Mouse (Mus musculus) stomach, postnatal 0 days (tissue): ENCODE results near the gene Hsh2d. TPM values are rescaled to one million over a fixed set of nuclear protein-coding genes. Genes with fewer than 3 reads are reported as not detected.

Source experiments
- ATAC-seq: fragments of 200-750 bp; cut with Nextera tagmentation; 2 replicates; pipeline ENCODE4 v1.8.0; 2017; ENCODE audit not compliant: low FRiP score, low TSS enrichment
- DNase-seq: peaks from one replicate; pipeline ENCODE4 v3.0.0-alpha.2; 2016; ENCODE audit warnings: low spot score
- H3K27ac ChIP-seq: fragments of 300-500 bp; sonication (generic); replicated peaks from 2 replicates; pipeline ENCODE4 v1.5.1; 2014; ENCODE audit warnings: mild to moderate bottlenecking, control low read depth
- H3K27me3 ChIP-seq: fragments of 300-500 bp; sonication (generic); 2 replicates; pipeline ENCODE4 v1.6.1; 2014; ENCODE audit warnings: low read length; ENCODE audit not compliant: control insufficient read depth, insufficient read depth
- H3K36me3 ChIP-seq: fragments of 300-500 bp; sonication (generic); 2 replicates; pipeline ENCODE4 v1.6.1; 2014; ENCODE audit warnings: low read length, mixed read lengths; ENCODE audit not compliant: control insufficient read depth, insufficient read depth
- H3K4me1 ChIP-seq: fragments of 300-500 bp; sonication (generic); replicated peaks from 2 replicates; pipeline ENCODE4 v1.6.1; 2014; ENCODE audit warnings: antibody characterized with exemption; ENCODE audit not compliant: control insufficient read depth, insufficient read depth
- H3K4me2 ChIP-seq: fragments of 300-500 bp; sonication (generic); replicated peaks from 2 replicates; pipeline ENCODE4 v1.6.1; 2014; ENCODE audit warnings: low read depth, mild to moderate bottlenecking, control low read depth, moderate library complexity
- H3K4me3 ChIP-seq: fragments of 300-500 bp; sonication (generic); 2 replicates; pipeline ENCODE4 v1.5.1; 2014; ENCODE audit warnings: low read depth, low read length, control low read depth
- H3K9ac ChIP-seq: fragments of 300-500 bp; sonication (generic); 2 replicates; pipeline ENCODE4 v1.6.1; 2014; ENCODE audit warnings: mild to moderate bottlenecking, low read length, control low read depth, mixed read lengths
- H3K9me3 ChIP-seq: fragments of 300-500 bp; sonication (generic); 2 replicates; pipeline ENCODE4 v1.6.1; 2016; ENCODE audit warnings: low read length; ENCODE audit not compliant: control insufficient read depth
- CTCF ChIP-seq: IDR thresholded peaks from 2 replicates; pipeline ENCODE4 v1.5.1; 2016; ENCODE audit warnings: antibody characterized with exemption, low read depth, mild to moderate bottlenecking, moderate library complexity
- EP300 ChIP-seq: optimal IDR thresholded peaks from 2 replicates; pipeline ENCODE3; 2016; ENCODE audit warnings: antibody characterized with exemption
- WGBS: fragments of 180-500 bp; shearing (Covaris S2); extraction: QIAGEN DNeasy Blood & Tissue Kit; methylation state at CpG from one replicate; pipeline ENCODE4 v1.1.7; 2014; 5-methylcytosine and 5-hydroxymethylcytosine counted together
- polyA plus RNA-seq: library from polyadenylated mRNA; unstranded; fragments of >200 nt; fragmentation: Nextera tagmentation; extraction: Ambion mirVana; gene quantifications from 2 replicates; pipeline ENCODE4 v1.2.1, GENCODE M21; 2015

Hsh2d gene
- polyA plus RNA-seq, 1 experiment from 2014 or later: 3.9 TPM

DNA sequence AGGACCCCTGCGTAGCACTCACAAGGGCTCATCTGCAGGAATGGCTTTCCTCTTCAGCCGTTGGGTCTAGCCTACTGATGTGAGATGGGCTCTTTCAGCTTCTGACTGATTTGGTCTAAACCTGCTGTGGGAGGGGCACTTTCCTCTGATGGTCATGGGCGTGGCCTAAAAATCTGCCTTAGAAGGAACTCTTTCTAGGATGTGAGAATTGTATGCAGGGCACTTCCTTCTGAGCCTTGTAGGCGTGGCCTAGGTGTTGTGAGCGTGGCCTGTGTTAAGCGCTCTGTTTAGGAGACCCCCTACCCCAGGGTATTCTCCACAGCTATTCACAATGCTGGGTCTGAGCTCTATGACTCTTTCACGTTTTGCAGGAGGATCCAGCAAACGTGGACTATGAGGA is 8.6 kb downstream of the Hsh2d start:
- WGBS: 56% methylated on average over 8 of the region's 8 CpGs
- no peak for DNase-seq
- Histone ChIP-seq H3K9ac (no peak overlapping the region), H3K9me3 (0 out of 2 replicates have a peak, but pooled peaks cover 6% of the 10 kb centered on the region), H3K4me2 (no peak overlapping the region), H3K27ac (no peak overlapping the region), H3K36me3 (no peaks in the 10 kb centered on the region), H3K4me3 (no peak overlapping the region), H3K4me1 (no peaks in the 10 kb centered on the region), H3K27me3 (no peaks in the 10 kb centered on the region)
- TF ChIP-seq CTCF (no peak), EP300 (no peak)
- ATAC-seq: no peak

DNA sequence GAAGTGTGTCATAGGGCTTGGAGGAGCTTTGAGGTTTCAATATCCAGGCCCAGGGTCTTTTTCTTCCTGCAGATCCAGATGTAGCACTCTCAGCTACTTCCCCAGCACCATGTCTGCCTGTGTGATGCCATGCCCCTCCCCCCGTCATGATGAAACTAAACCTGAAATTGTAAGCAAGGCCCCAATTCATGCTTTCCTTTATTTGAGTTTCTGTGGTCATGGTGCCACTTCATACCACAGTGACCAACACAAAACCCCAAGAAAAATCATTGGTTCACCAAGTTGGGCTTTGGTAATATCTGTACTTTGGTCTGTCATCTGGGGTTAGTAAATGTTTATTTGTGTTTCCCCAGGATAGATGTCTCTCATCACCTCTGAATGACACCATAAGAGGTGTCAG is 19.1 kb downstream of the Hsh2d start:
- H3K9me3 ChIP-seq: no peaks in the 10 kb centered on the region
- H3K27ac ChIP-seq: no peak overlapping the region
- no peak overlapping the region for H3K4me3 ChIP-seq
- no peak overlapping the region for H3K4me2 ChIP-seq
- TF ChIP-seq EP300: no peak
- TF ChIP-seq CTCF: no peak
- DNase-seq (no peak), ATAC-seq (no peak)
- no peaks in the 10 kb centered on the region for H3K36me3 ChIP-seq
- H3K27me3 ChIP-seq: no peaks in the 10 kb centered on the region
- no peak overlapping the region for H3K9ac ChIP-seq
- 67% methylated on average over 1 of the region's 1 CpGs for WGBS
- H3K4me1 ChIP-seq: no peaks in the 10 kb centered on the region

DNA sequence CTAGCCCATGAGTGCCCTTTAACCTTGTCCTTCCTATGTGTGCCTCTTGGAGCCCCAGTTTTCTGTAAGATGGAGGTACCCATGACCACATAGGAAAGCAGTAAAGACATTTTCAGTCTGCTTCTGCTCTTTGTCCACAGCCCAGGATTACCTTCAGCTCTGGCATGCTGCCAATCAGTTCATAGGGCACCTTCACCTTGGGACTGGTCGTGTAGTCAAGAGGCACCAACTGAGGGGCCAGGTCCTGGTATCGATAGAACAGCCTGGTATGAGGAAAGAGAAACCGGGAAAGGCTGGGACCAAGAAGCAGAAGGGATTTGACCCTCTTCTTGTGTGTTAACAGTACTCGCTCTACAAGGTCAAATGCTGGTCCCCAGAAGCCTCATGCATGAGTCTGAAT is 20.8 kb downstream of the Hsh2d start:
- 67% methylated on average over 4 of the region's 4 CpGs for WGBS
- H3K4me1 ChIP-seq: no peaks in the 10 kb centered on the region
- DNase-seq: peak; percentile 71
- H3K27ac ChIP-seq: no peak overlapping the region
- peak; percentile 58 for ATAC-seq
- no peak for TF ChIP-seq CTCF
- no peak overlapping the region for H3K9ac ChIP-seq
- H3K9me3 ChIP-seq: no peaks in the 10 kb centered on the region
- no peak overlapping the region for H3K4me2 ChIP-seq
- H3K36me3 ChIP-seq: no peaks in the 10 kb centered on the region
- no peaks in the 10 kb centered on the region for H3K27me3 ChIP-seq
- H3K4me3 ChIP-seq: no peak overlapping the region

GRCm38 (mm10) chr8:72210710-72211109 is 21.3 kb downstream of the Hsh2d start:
- Histone ChIP-seq H3K36me3 (no peaks in the 10 kb centered on the region), H3K4me3 (no peak overlapping the region), H3K9ac (no peak overlapping the region), H3K4me1 (no peaks in the 10 kb centered on the region), H3K9me3 (no peaks in the 10 kb centered on the region), H3K27me3 (no peaks in the 10 kb centered on the region), H3K27ac (no peak overlapping the region), H3K4me2 (no peak overlapping the region)
- DNase-seq (no peak), ATAC-seq (no peak)
- WGBS: 58% methylated on average over 2 of the region's 2 CpGs
- no peak for TF ChIP-seq EP300
- 0 out of 2 replicates have a peak, but pooled peaks have one; percentile 20 for TF ChIP-seq CTCF

DNA sequence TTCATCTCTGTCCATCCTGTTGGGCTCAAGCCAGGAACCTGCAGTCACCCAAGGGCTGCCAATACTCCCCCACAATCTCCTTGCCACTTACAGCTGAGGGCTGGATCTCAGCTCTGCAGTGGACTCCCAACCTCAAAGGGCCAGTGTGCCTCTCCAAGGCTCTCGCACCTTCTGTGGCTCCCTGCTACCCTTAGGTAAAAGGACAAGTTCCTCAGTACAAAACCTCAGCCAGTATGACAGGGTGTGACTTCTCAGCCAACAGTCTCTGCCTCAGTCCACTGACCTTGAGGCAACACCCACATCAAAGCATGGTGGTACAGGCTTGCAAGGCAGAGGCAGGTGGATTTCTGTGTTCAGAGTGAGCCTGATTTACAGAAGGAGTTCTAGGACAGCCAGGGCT is 22.4 kb downstream of the Hsh2d start:
- no peaks in the 10 kb centered on the region for H3K36me3 ChIP-seq
- no peak overlapping the region for H3K4me3 ChIP-seq
- no peak overlapping the region for H3K9ac ChIP-seq
- no peak for DNase-seq
- no peak for ATAC-seq
- no peak overlapping the region for H3K27ac ChIP-seq
- H3K27me3 ChIP-seq: no peaks in the 10 kb centered on the region
- no peaks in the 10 kb centered on the region for H3K4me1 ChIP-seq
- 73% methylated on average over 1 of the region's 1 CpGs for WGBS
- TF ChIP-seq EP300 (no peak), CTCF (no peak)
- H3K9me3 ChIP-seq: no peaks in the 10 kb centered on the region
- H3K4me2 ChIP-seq: no peak overlapping the region

GRCm38 (mm10) chr8:72212751-72213150 is 23.3 kb downstream of the Hsh2d start, which contains the start of gene Cib3:
TSS of gene Cib3 (minus strand) at chr8:72212837.
- Histone ChIP-seq H3K27ac (no peak within 1 kb of the TSS), H3K9ac (no peak within 1 kb of the TSS)
- TF ChIP-seq CTCF (no peak), EP300 (no peak)

More at GRCm38 (mm10) chr8:72212751-72213150, 23.3 kb downstream of the Hsh2d start, which contains the start of gene Cib3:
- Histone ChIP-seq H3K36me3 (no peaks in the 10 kb centered on the region), H3K27me3 (no peaks in the 10 kb centered on the region), H3K4me3 (no peak within 1 kb of the TSS), H3K9me3 (no peaks in the 10 kb centered on the region), H3K4me2 (no peak within 1 kb of the TSS), H3K4me1 (no peaks in the 10 kb centered on the region)
- DNase-seq (no peak), ATAC-seq (no peak)
- 39% methylated on average over 4 of the region's 4 CpGs for WGBS
